7 mouse cellular contexts compared by ENCODE assay signal in the genomic region with DNA sequence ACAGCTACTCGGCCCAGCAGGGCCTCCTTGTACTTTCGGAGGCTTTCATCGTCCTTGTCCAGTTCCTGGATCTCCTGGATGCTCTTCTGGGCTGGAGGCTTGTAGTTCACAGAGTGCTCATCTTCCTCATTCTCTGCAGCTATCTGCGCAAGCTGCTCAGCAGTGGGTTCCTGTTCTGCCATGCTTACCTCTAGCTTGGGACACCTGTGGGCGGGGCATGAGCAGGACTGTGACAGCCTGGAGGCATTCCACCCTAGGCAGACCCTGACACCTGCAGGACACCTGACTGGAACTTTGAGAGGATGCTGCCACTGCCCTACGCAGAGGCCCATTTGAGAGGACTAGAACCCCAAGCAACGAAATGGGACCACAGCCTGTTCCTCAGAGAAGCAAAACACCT. TPM values are rescaled to one million over a fixed set of nuclear protein-coding genes. Genes with fewer than 3 reads are reported as not detected.
A peak's percentile ranks its signal among the peaks of the same experiment; 100 is the strongest.
DNase-seq lines count a peak whose midpoint lies in the region; ATAC-seq and TF ChIP-seq lines count a peak whose summit lies in the region.

No protein-coding gene starts in this region.

- TF ChIP-seq CTCF in C2C12 (IDR thresholded peaks at IDR 0.05; ENCODE audit: control insufficient read depth, insufficient read depth, insufficient read length) = no peak
- no peak for TF ChIP-seq CTCF in ES-Bruce4 (IDR thresholded peaks at IDR 0.05; ENCODE audit: low read depth, low read length)

- H3K79me3 ChIP-seq in C2C12 (ENCODE audit: low read depth) = peaks cover 24% of the 10 kb centered on the region

- H3K27me3 ChIP-seq in C2C12 (ENCODE audit: control insufficient read depth, insufficient read depth, insufficient read length) = no peaks in the 10 kb centered on the region
- no peaks in the 10 kb centered on the region for H3K27me3 ChIP-seq in ES-Bruce4 (ENCODE audit: control insufficient read depth, insufficient read depth, low read length, poor library complexity, severe bottlenecking)
- H3K27me3 ChIP-seq in forebrain, embryonic 15.5 days = no peaks in the 10 kb centered on the region
- H3K27me3 ChIP-seq in kidney, embryonic 14.5 days (ENCODE audit: control insufficient read depth, insufficient read depth, low read length) = no peaks in the 10 kb centered on the region

- peak overlapping the region; percentile 88 for H3K4me2 ChIP-seq in forebrain, embryonic 15.5 days (replicated peaks)
- H3K4me2 ChIP-seq in kidney, embryonic 14.5 days (replicated peaks; ENCODE audit: low read depth, low read length) = peak overlapping the region; percentile 89

- TF ChIP-seq EP300 in ES-Bruce4 (IDR thresholded peaks at IDR 0.05; ENCODE audit: insufficient read depth, low read depth, low read length) = no peak

- H3K4me3 ChIP-seq in C2C12 (ENCODE audit: insufficient read depth, poor library complexity, severe bottlenecking) = peak overlapping the region; percentile 97
- H3K4me3 ChIP-seq in ES-Bruce4 (ENCODE audit: low read depth, low read length) = peak overlapping the region; percentile 86
- peak overlapping the region; percentile 86 for H3K4me3 ChIP-seq in forebrain, embryonic 15.5 days
- peak overlapping the region; percentile 94 for H3K4me3 ChIP-seq in kidney, embryonic 14.5 days (ENCODE audit: low read length)

- ATAC-seq in forebrain, embryonic 15.5 days (replicated peaks) = no peak
- no peak for ATAC-seq in kidney, embryonic 14.5 days (ENCODE audit: low FRiP score, low TSS enrichment)

- H3K27ac ChIP-seq in ES-Bruce4 (ENCODE audit: insufficient read depth, low read length) = 0 out of 2 replicates have a peak overlapping the region, but pooled peaks have one; percentile 27
- peak overlapping the region; percentile 96 for H3K27ac ChIP-seq in forebrain, embryonic 15.5 days (replicated peaks)
- peak overlapping the region; percentile 95; the same call in 1 of the 2 replicates for H3K27ac ChIP-seq in kidney, embryonic 14.5 days (ENCODE audit: low read depth, low read length)

- peaks cover 4% of the 10 kb centered on the region for H3K4me1 ChIP-seq in ES-Bruce4 (ENCODE audit: control insufficient read depth, insufficient read depth, low read length)
- H3K4me1 ChIP-seq in forebrain, embryonic 15.5 days = peaks cover 30% of the 10 kb centered on the region
- peaks cover 21% of the 10 kb centered on the region for H3K4me1 ChIP-seq in kidney, embryonic 14.5 days (ENCODE audit: control insufficient read depth, insufficient read depth, low read length)

- peaks cover 45% of the 10 kb centered on the region for H3K79me2 ChIP-seq in C2C12 (ENCODE audit: control insufficient read depth, insufficient read depth)

- peak; percentile 39 for DNase-seq in lung, postnatal 25 days (ENCODE audit: low spot score)
- DNase-seq in thymus, postnatal 10 days (ENCODE audit: low spot score in 2 of 2) = peak; percentile 24 to 26
- DNase-seq in right cerebral cortex, postnatal 14 days = no peak

- 66% methylated on average over 7 of the region's 7 CpGs for WGBS in forebrain, embryonic 15.5 days
- WGBS in kidney, embryonic 14.5 days = 51% methylated on average over 7 of the region's 7 CpGs

- no peak for TF ChIP-seq POLR2A in ES-Bruce4 (IDR thresholded peaks at IDR 0.05; ENCODE audit: insufficient read depth, low read length)

- no peaks in the 10 kb centered on the region for H3K9me3 ChIP-seq in ES-Bruce4 (replicated peaks; ENCODE audit: control insufficient read depth, insufficient read depth, low read length, poor library complexity, severe bottlenecking)
- no peaks in the 10 kb centered on the region for H3K9me3 ChIP-seq in forebrain, embryonic 15.5 days
- H3K9me3 ChIP-seq in kidney, embryonic 14.5 days (ENCODE audit: control insufficient read depth, low read length) = no peaks in the 10 kb centered on the region; the same call in 1 of the 2 replicates

- peak overlapping the region; percentile 69 for H3ac ChIP-seq in C2C12 (ENCODE audit: control insufficient read depth, insufficient read length, low read depth)

- H3K9ac ChIP-seq in ES-Bruce4 (ENCODE audit: low read depth, poor library complexity, severe bottlenecking) = peak overlapping the region; percentile 86
- H3K9ac ChIP-seq in forebrain, embryonic 15.5 days (replicated peaks) = peak overlapping the region; percentile 84
- H3K9ac ChIP-seq in kidney, embryonic 14.5 days (ENCODE audit: low read depth, low read length) = peak overlapping the region; percentile 98

- H3K36me3 ChIP-seq in C2C12 (ENCODE audit: control insufficient read depth, insufficient read depth) (peaks cover 65% of the 10 kb centered on the region), ES-Bruce4 (ENCODE audit: control insufficient read depth, insufficient read depth, low read length, poor library complexity, severe bottlenecking) (peaks cover 25% of the 10 kb centered on the region)
- H3K36me3 ChIP-seq in forebrain, embryonic 15.5 days = peaks cover 36% of the 10 kb centered on the region
- peaks cover 40% of the 10 kb centered on the region for H3K36me3 ChIP-seq in kidney, embryonic 14.5 days (ENCODE audit: control insufficient read depth, insufficient read depth, low read length)

TF ChIP-seq in C2C12, 6 proteins besides CTCF, POLR2A, EP300 and RAD21:
- no peak for TF ChIP-seq MYOD1 (IDR thresholded peaks at IDR 0.05; ENCODE audit: control insufficient read depth, insufficient read length, low read depth)
- no peak for TF ChIP-seq FOSL1 (IDR thresholded peaks at IDR 0.05; ENCODE audit: insufficient read depth, low read length, poor library complexity, severe bottlenecking)
- no peak for TF ChIP-seq CEBPB (IDR thresholded peaks at IDR 0.05; ENCODE audit: low read depth)
- TF ChIP-seq MYOG (IDR thresholded peaks at IDR 0.05; ENCODE audit: control insufficient read depth, extremely low read depth, insufficient read length) = no peak

RNA-seq across cellular contexts. Expression of gene Arhgdia, which starts 1.2 kb away (rescaled TPM):
- polyA plus RNA-seq in C2C12 (2012; fragmentation: generic; extraction: Trizol) (1,072 TPM), ES-Bruce4 (2011; ENCODE audit: insufficient read depth, insufficient read length, low read depth, missing spikeins) (269 and 298 TPM in 2 replicates)
- polyA plus RNA-seq in forebrain, embryonic 15.5 days (2015; fragmentation: Nextera tagmentation; extraction: Ambion mirVana) = 464 TPM in 2 replicates
- polyA plus RNA-seq in kidney, embryonic 14.5 days (2014; fragmentation: Nextera tagmentation; extraction: Ambion mirVana) = 454 and 612 TPM in 2 replicates

RNA-seq across cellular contexts. Expression of gene P4hb, which starts 7.1 kb away (rescaled TPM):
- polyA plus RNA-seq in C2C12 (2012; fragmentation: generic; extraction: Trizol) = 519 TPM
- polyA plus RNA-seq in ES-Bruce4 (2011; ENCODE audit: insufficient read depth, insufficient read length, low read depth, missing spikeins) = 326 and 338 TPM in 2 replicates
- 234 and 239 TPM in 2 replicates for polyA plus RNA-seq in forebrain, embryonic 15.5 days (2015; fragmentation: Nextera tagmentation; extraction: Ambion mirVana)
- polyA plus RNA-seq in kidney, embryonic 14.5 days (2014; fragmentation: Nextera tagmentation; extraction: Ambion mirVana) = 558 and 716 TPM in 2 replicates

RNA-seq across cellular contexts. Expression of gene Alyref, which starts 18.0 kb away (rescaled TPM):
- polyA plus RNA-seq in C2C12 (2012; fragmentation: generic; extraction: Trizol) (218 TPM), ES-Bruce4 (2011; ENCODE audit: insufficient read depth, insufficient read length, low read depth, missing spikeins) (229 and 242 TPM in 2 replicates)
- polyA plus RNA-seq in forebrain, embryonic 15.5 days (2015; fragmentation: Nextera tagmentation; extraction: Ambion mirVana) = 372 and 388 TPM in 2 replicates
- polyA plus RNA-seq in kidney, embryonic 14.5 days (2014; fragmentation: Nextera tagmentation; extraction: Ambion mirVana) = 594 and 799 TPM in 2 replicates

RNA-seq across cellular contexts. Expression of gene Anapc11, which starts 18.0 kb away (rescaled TPM):
- polyA plus RNA-seq in C2C12 (2012; fragmentation: generic; extraction: Trizol) (254 TPM), ES-Bruce4 (2011; ENCODE audit: insufficient read depth, insufficient read length, low read depth, missing spikeins) (84.0 and 100 TPM in 2 replicates)
- polyA plus RNA-seq in forebrain, embryonic 15.5 days (2015; fragmentation: Nextera tagmentation; extraction: Ambion mirVana) = 199 and 205 TPM in 2 replicates
- 212 and 242 TPM in 2 replicates for polyA plus RNA-seq in kidney, embryonic 14.5 days (2014; fragmentation: Nextera tagmentation; extraction: Ambion mirVana)

RNA-seq across cellular contexts. Expression of gene Npb, which starts 28.1 kb away (rescaled TPM):
- polyA plus RNA-seq in C2C12 (2012; fragmentation: generic; extraction: Trizol) (not detected), ES-Bruce4 (2011; ENCODE audit: insufficient read depth, insufficient read length, low read depth, missing spikeins) (not detected in 2 replicates)
- polyA plus RNA-seq in forebrain, embryonic 15.5 days (2015; fragmentation: Nextera tagmentation; extraction: Ambion mirVana) = 0.51 and 0.65 TPM in 2 replicates
- 14.8 and 19.5 TPM in 2 replicates for polyA plus RNA-seq in kidney, embryonic 14.5 days (2014; fragmentation: Nextera tagmentation; extraction: Ambion mirVana)

Comparison
In these comparisons a context has a peak if more than half of its experiments do, and no peak if none do; other contexts are left out.
1. H3K27ac ChIP-seq: peak in every context shown above with its lines; median percentile 96 in forebrain, embryonic 15.5 days; 95 in kidney, embryonic 14.5 days; 27 in ES-Bruce4.